Mouse (Mus musculus) hindbrain, embryonic 12.5 days (tissue): ENCODE data around the gene Jup. TPM values are rescaled to one million over a fixed set of nuclear protein-coding genes. Genes with fewer than 3 reads are reported as not detected.
"Not testable (repeated sequence)": the region's sequence is repeated elsewhere in the genome, so short reads cannot be mapped to it uniquely, and the experiment has no call there.

Source experiments
- ATAC-seq: fragments of 200-750 bp; cut with Nextera tagmentation; 2 replicates; pipeline ENCODE4 v1.8.0; 2017; ENCODE audit warnings: moderate TSS enrichment; ENCODE audit not compliant: low FRiP score
- H3K27ac ChIP-seq: fragments of 300-500 bp; sonication (generic); 2 replicates; pipeline ENCODE4 v1.5.1; 2016; ENCODE audit warnings: mild to moderate bottlenecking
- H3K27me3 ChIP-seq: fragments of 300-500 bp; sonication (generic); 2 replicates; pipeline ENCODE4 v1.6.1; 2016; ENCODE audit warnings: mild to moderate bottlenecking
- H3K36me3 ChIP-seq: fragments of 300-500 bp; sonication (generic); 2 replicates; pipeline ENCODE4 v1.6.1; 2016; ENCODE audit warnings: mild to moderate bottlenecking
- H3K4me1 ChIP-seq: fragments of 300-500 bp; sonication (generic); 2 replicates; pipeline ENCODE4 v1.6.1; 2016
- H3K4me2 ChIP-seq: fragments of 300-500 bp; sonication (generic); replicated peaks from 2 replicates; pipeline ENCODE4 v1.6.1; 2016; ENCODE audit warnings: mild to moderate bottlenecking
- H3K4me3 ChIP-seq: fragments of 300-500 bp; sonication (generic); 2 replicates; pipeline ENCODE4 v1.5.1; 2016; ENCODE audit warnings: mild to moderate bottlenecking
- H3K9ac ChIP-seq: fragments of 300-500 bp; sonication (generic); 2 replicates; pipeline ENCODE4 v1.6.1; 2016; ENCODE audit warnings: mild to moderate bottlenecking, moderate library complexity
- H3K9me3 ChIP-seq: fragments of 300-500 bp; sonication (generic); replicated peaks from 2 replicates; pipeline ENCODE4 v1.6.1; 2016; ENCODE audit warnings: mild to moderate bottlenecking
- WGBS: fragments of 180-500 bp; shearing (Covaris S2); methylation state at CpG from one replicate; pipeline ENCODE4 v1.1.7; 2016; 5-methylcytosine and 5-hydroxymethylcytosine counted together
- polyA plus RNA-seq: library from polyadenylated mRNA; unstranded; fragments of >200 nt; fragmentation: Nextera tagmentation; extraction: Ambion mirVana; gene quantifications from 2 replicates; pipeline ENCODE4 v1.2.1, GENCODE M21; 2016

The Jup gene
- polyA plus RNA-seq, 1 experiment from 2014 or later, result 64.0 TPM

- not testable (repeated sequence) for H3K27me3 ChIP-seq, H3K36me3 ChIP-seq, H3K4me2 ChIP-seq, H3K4me3 ChIP-seq, H3K9me3 ChIP-seq, ATAC-seq, H3K9ac ChIP-seq, H3K27ac ChIP-seq
- 56% methylated on average over 8 of the region's 8 CpGs for WGBS
- peaks cover 45% of the 10 kb centered on the region for H3K4me1 ChIP-seq
These were observed 66.7 kb downstream of the Jup start for GRCm38 (mm10) chr11:100330816-100331375.

GRCm38 (mm10) chr11:100330235-100330634 lies 67.3 kb downstream of the Jup start:
- H3K4me1 ChIP-seq, result peaks cover 43% of the 10 kb centered on the region
- H3K4me3 ChIP-seq, result no peak overlapping the region
- H3K27me3 ChIP-seq, result no peaks in the 10 kb centered on the region
- H3K27ac ChIP-seq, result no peak overlapping the region; the same call in 1 of the 2 replicates
- 46% methylated on average over 16 of the region's 16 CpGs for WGBS
- no peak for ATAC-seq
- H3K9me3 ChIP-seq, result no peaks in the 10 kb centered on the region
- H3K36me3 ChIP-seq, result no peaks in the 10 kb centered on the region
- no peak overlapping the region for H3K4me2 ChIP-seq
- H3K9ac ChIP-seq, result no peak overlapping the region

GRCm38 (mm10) chr11:100327761-100328160 lies 69.8 kb downstream of the Jup start:
- Histone ChIP-seq H3K36me3 (no peaks in the 10 kb centered on the region), H3K4me1 (peaks cover 27% of the 10 kb centered on the region), H3K27ac (no peak overlapping the region), H3K27me3 (no peaks in the 10 kb centered on the region), H3K4me2 (no peak overlapping the region), H3K9me3 (no peaks in the 10 kb centered on the region), H3K9ac (no peak overlapping the region), H3K4me3 (no peak overlapping the region)
- ATAC-seq, result no peak
- WGBS, result 92% methylated on average over 6 of the region's 6 CpGs

DNA sequence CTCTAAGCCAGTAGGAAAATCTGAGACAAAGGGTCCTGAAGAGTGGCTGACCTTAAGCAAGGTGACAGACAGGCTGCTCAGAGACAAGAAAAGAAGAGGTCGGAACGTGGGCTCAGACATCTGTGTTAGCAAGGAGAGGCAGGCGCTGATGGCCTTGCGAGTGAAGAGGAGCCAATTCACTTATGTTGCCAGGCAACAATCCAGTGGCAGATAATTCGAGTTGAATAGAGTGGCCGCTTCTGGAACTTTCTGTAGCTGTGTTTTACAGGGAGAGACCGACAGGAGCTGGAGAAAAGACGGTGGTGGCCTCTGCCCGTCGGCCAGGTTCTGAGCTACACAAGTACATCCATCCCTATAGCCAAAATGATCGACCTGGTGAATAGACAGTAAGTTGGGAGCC lies 70.2 kb downstream of the Jup start:
- Histone ChIP-seq H3K4me2 (no peak overlapping the region), H3K36me3 (peaks cover 4% of the 10 kb centered on the region), H3K4me3 (no peak overlapping the region), H3K4me1 (peaks cover 22% of the 10 kb centered on the region), H3K9ac (no peak overlapping the region), H3K9me3 (no peaks in the 10 kb centered on the region), H3K27ac (no peak overlapping the region), H3K27me3 (no peaks in the 10 kb centered on the region)
- no peak for ATAC-seq
- WGBS, result 58% methylated on average over 11 of the region's 11 CpGs

DNA sequence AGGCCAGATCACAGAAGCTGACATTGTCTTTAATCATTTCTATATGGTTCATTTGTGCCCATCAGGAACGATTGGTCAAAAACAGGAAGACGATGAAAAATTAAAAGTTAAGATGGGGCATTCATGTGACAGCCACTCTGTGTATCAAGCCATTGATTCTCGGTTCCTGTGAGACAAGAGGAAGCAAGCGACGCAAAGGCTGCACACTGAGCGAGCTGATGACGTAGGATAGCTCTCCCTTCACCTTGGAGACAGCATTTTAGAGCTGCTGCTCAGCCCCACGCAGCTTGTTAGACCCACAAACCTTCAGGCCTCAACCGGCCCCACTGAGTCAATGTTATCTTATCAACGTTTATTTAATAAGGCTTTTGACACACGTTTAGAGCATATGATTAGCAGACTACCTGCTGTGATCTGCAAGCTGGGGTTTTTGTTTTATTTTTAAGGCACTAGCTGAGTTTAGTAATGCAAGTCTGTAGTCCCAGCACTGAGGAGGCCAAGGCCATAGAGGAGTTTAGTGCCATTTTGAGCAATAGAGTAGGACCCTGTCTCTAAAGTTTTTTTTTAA lies 72.4 kb downstream of the Jup start:
- no peak overlapping the region for H3K9ac ChIP-seq
- H3K27ac ChIP-seq, result 0 out of 2 replicates have a peak overlapping the region, but pooled peaks have one; percentile 23
- 62% methylated on average over 11 of the region's 11 CpGs for WGBS

GRCm38 (mm10) chr11:100323578-100323977 lies 74.0 kb downstream of the Jup start:
- ATAC-seq, result no peak
- Histone ChIP-seq H3K36me3 (peaks cover 13% of the 10 kb centered on the region), H3K4me3 (no peak overlapping the region), H3K27ac (no peak overlapping the region), H3K27me3 (no peaks in the 10 kb centered on the region), H3K4me2 (no peak overlapping the region), H3K9ac (no peak overlapping the region), H3K9me3 (no peaks in the 10 kb centered on the region), H3K4me1 (peaks cover 12% of the 10 kb centered on the region; the same call in 1 of the 2 replicates)
- WGBS, result 15% methylated on average over 3 of the region's 3 CpGs

More for the DNA sequence above, 72.4 kb downstream of the Jup start:
- H3K4me3 ChIP-seq, result no peak overlapping the region
- H3K9me3 ChIP-seq, result no peaks in the 10 kb centered on the region
- H3K27me3 ChIP-seq, result no peaks in the 10 kb centered on the region
- H3K4me2 ChIP-seq, result no peak overlapping the region
- no peak for ATAC-seq
- peaks cover 13% of the 10 kb centered on the region for H3K36me3 ChIP-seq
- H3K4me1 ChIP-seq, result peaks cover 16% of the 10 kb centered on the region

GRCm38 (mm10) chr11:100322591-100323258 lies 74.8 kb downstream of the Jup start:
- no peak for ATAC-seq
- H3K9me3 ChIP-seq, result no peaks in the 10 kb centered on the region
- H3K4me2 ChIP-seq, result no peak overlapping the region
- no peak overlapping the region for H3K9ac ChIP-seq
- WGBS, result 59% methylated on average over 3 of the region's 3 CpGs
- H3K27ac ChIP-seq, result no peak overlapping the region
- H3K36me3 ChIP-seq, result peaks cover 13% of the 10 kb centered on the region
- H3K4me3 ChIP-seq, result no peak overlapping the region
- H3K4me1 ChIP-seq, result peaks cover 12% of the 10 kb centered on the region; the same call in 1 of the 2 replicates
- no peaks in the 10 kb centered on the region for H3K27me3 ChIP-seq

- not testable (repeated sequence) for ATAC-seq
- 84% methylated on average over 7 of the region's 7 CpGs for WGBS
These were observed 75.9 kb downstream of the Jup start for GRCm38 (mm10) chr11:100321479-100322305.

DNA sequence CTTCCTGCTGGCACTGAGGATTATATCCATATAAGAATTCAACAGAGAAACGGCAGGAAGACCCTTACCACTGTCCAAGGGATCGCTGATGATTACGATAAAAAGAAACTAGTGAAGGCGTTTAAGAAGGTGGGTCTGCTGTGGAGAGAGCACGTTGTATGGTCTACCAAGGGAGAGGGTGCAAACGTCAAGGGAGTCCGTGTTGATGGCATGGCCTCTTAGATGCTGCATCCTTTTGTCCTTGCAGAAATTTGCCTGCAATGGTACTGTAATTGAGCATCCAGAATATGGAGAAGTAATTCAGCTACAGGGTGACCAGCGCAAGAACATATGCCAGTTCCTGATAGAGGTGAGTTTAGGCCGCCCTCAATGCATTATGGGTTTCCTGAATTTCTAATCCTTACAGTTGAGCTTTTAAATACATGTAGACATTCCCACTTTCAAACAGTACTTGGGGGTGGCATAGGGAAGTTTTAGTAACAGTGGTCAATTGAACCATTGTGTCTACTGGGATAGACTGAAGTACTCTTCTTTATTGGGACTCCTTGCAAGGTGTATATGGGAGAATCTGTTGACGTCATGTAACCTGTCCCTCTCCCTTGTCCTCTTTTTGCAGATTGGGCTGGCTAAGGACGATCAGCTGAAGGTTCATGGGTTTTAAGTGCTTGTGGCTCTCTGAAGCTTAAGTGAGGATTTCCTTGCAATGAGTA lies 76.7 kb downstream of the Jup start:
- ATAC-seq, result 0 out of 2 replicates have a peak, but pooled peaks have one; percentile 0
- H3K9ac ChIP-seq, result peak overlapping the region; percentile 98
- not testable (repeated sequence) for H3K27me3 ChIP-seq, H3K4me1 ChIP-seq, H3K9me3 ChIP-seq
- peak overlapping the region; percentile 93 for H3K27ac ChIP-seq
- H3K4me2 ChIP-seq, result peak overlapping the region; percentile 82
- peak overlapping the region; percentile 64 for H3K4me3 ChIP-seq
- H3K36me3 ChIP-seq, result peaks cover 13% of the 10 kb centered on the region
- 20% methylated on average over 11 of the region's 11 CpGs for WGBS

More at GRCm38 (mm10) chr11:100321479-100322305, 75.9 kb downstream of the Jup start:
- not testable (repeated sequence) for H3K27me3 ChIP-seq, H3K9ac ChIP-seq, H3K4me3 ChIP-seq, H3K9me3 ChIP-seq, H3K4me1 ChIP-seq
- Histone ChIP-seq H3K4me2 (0 out of 2 replicates have a peak overlapping the region, but pooled peaks have one; percentile 6), H3K27ac (peak overlapping the region; percentile 7; the same call in 1 of the 2 replicates), H3K36me3 (peaks cover 13% of the 10 kb centered on the region)

DNA sequence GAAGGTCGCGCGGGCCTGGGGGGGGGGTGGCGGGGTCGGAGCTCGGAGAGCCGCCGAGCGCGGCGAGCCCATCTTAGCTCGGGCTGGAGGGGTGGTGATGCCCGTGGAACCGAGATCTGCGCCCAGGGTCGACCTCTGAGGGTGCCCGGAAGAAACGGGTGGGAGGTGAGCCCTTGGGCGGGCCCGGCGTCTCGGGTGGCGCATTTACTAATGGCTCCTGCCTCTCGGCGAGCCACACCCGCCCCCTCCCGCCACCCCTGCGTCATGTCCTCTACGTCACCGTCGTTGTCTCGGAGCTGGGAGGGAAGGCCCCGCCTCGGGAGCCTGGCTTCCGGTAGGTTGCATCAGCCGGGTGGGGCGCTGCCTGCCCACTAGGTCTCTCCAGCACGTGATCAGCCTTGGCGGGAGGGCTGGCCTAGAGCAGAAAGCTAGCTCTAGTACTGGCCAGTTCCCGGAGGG lies 77.4 kb downstream of the Jup start:
- Histone ChIP-seq H3K4me3 (peak overlapping the region; percentile 64), H3K9ac (peak overlapping the region; percentile 98), H3K27me3 (no peaks in the 10 kb centered on the region), H3K27ac (peak overlapping the region; percentile 93), H3K36me3 (peaks cover 13% of the 10 kb centered on the region), H3K9me3 (no peaks in the 10 kb centered on the region), H3K4me1 (peaks cover 7% of the 10 kb centered on the region; the same call in 1 of the 2 replicates), H3K4me2 (peak overlapping the region; percentile 82)
- 0% methylated on average over 32 of the region's 40 CpGs for WGBS
- peak; percentile 87 for ATAC-seq

GRCm38 (mm10) chr11:100319492-100320171 lies 77.9 kb downstream of the Jup start, which contains the start of gene Eif1:
Gene Eif1, plus strand, starts transcription at chr11:100319885.
- peak within 1 kb of the TSS; percentile 93 for H3K27ac ChIP-seq
- WGBS, result under 1% methylated on average over 41 of the region's 58 CpGs
- H3K27me3 ChIP-seq, result no peaks in the 10 kb centered on the region
- H3K4me1 ChIP-seq, result peaks cover 7% of the 10 kb centered on the region; the same call in 1 of the 2 replicates
- H3K4me2 ChIP-seq, result peak within 1 kb of the TSS; percentile 82
- H3K9me3 ChIP-seq, result no peaks in the 10 kb centered on the region
- H3K4me3 ChIP-seq, result peak within 1 kb of the TSS; percentile 64
- peak within 1 kb of the TSS; percentile 98 for H3K9ac ChIP-seq
- peak; percentile 92 for ATAC-seq
- peaks cover 13% of the 10 kb centered on the region for H3K36me3 ChIP-seq
